Mouse (Mus musculus) C2C12 (cell line): ENCODE data around the gene Kat5.

Source experiments
- CEBPB ChIP-seq: IDR thresholded peaks from one replicate; pipeline ENCODE4 v1.6.1; 2011; ENCODE audit warnings: low read depth, mild to moderate bottlenecking, control low read depth, moderate library complexity
- CTCF ChIP-seq: IDR thresholded peaks from one replicate; pipeline ENCODE4 v1.5.1; 2011; ENCODE audit not compliant: control insufficient read depth, insufficient read depth, insufficient read length
- FOSL1 ChIP-seq: IDR thresholded peaks from one replicate; pipeline ENCODE4 v1.8.0; 2011; ENCODE audit warnings: mild to moderate bottlenecking, low read length; ENCODE audit not compliant: poor library complexity, insufficient read depth, severe bottlenecking
- MAX ChIP-seq: IDR thresholded peaks from one replicate; pipeline ENCODE4 v1.6.1; 2011; ENCODE audit warnings: mild to moderate bottlenecking, control low read depth
- MYOD1 ChIP-seq: IDR thresholded peaks from one replicate; pipeline ENCODE4 v1.6.1; 2011; ENCODE audit warnings: low read depth; ENCODE audit not compliant: control insufficient read depth, insufficient read length
- MYOG ChIP-seq: IDR thresholded peaks from one replicate; pipeline ENCODE4 v1.6.1; 2011; ENCODE audit not compliant: control insufficient read depth, insufficient read length; ENCODE audit errors: extremely low read depth
- USF1 ChIP-seq: IDR thresholded peaks from one replicate; pipeline ENCODE4 v1.6.1; 2011; ENCODE audit warnings: low read depth, mild to moderate bottlenecking, control low read depth, moderate library complexity

DNA sequence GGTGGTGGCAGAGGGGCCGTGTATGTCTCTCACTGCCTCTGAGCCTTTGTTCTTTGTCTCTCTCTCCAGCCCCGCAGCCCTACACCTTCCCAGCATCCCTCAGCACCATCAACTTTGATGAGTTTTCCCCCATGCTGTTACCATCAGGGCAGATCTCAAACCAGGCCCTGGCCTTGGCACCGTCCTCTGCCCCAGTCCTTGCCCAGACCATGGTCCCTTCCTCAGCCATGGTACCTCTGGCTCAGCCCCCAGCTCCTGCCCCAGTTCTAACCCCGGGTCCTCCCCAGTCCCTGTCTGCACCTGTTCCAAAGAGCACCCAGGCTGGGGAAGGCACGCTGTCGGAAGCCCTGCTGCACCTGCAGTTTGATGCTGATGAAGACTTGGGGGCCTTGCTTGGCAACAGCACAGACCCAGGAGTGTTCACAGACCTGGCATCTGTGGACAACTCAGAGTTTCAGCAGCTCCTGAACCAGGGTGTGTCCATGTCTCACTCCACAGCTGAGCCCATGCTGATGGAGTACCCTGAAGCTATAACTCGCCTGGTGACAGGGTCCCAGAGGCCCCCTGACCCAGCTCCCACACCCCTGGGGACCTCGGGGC is 36.8 kb upstream of the Kat5 start:
- no peak for TF ChIP-seq CTCF
- no peak for TF ChIP-seq USF1
- TF ChIP-seq CEBPB, result no peak
- TF ChIP-seq MAX, result no peak
- TF ChIP-seq MYOG, result no peak
- TF ChIP-seq MYOD1, result no peak
- no peak for TF ChIP-seq FOSL1
